19 mouse cellular contexts compared by ENCODE assay signal in genomic region chr11:107955191-107956062, GRCm38 (mm10). TPM values are rescaled to one million over a fixed set of nuclear protein-coding genes. Genes with fewer than 3 reads are reported as not detected.
DNase-seq lines count a peak whose midpoint lies in the region; ATAC-seq and TF ChIP-seq lines count a peak whose summit lies in the region.
"Had no signal": no experiment of that assay in that cellular context is flagged by ENCODE, and none has a peak within 500 bp of the region (broad histone marks: within the 10 kb centered on the region; RNA-seq: fewer than 3 reads in every experiment).

No protein-coding gene starts in this region.

- TF ChIP-seq CTCF in brain, embryonic 14.5 days (IDR thresholded peaks at IDR 0.05; ENCODE audit: borderline replicate concordance, extremely low read depth, insufficient read depth, insufficient read length) = no peak

- TF ChIP-seq POLR2A in brain, embryonic 14.5 days (IDR thresholded peaks at IDR 0.05; ENCODE audit: borderline replicate concordance, extremely low read depth, insufficient read depth, insufficient read length, poor library complexity, severe bottlenecking) = no peak

- peak; percentile 80 for DNase-seq in brain, embryonic 14.5 days (ENCODE audit: low read depth)
- no peak for DNase-seq in retina, postnatal 1 day
- DNase-seq: adrenal gland, postnatal 10 days; cerebellum, adult 11-12 months; cerebellum, adult 9-10 months; gastrocnemius, postnatal 10 days; heart, adult 18-20 months; heart, postnatal 10 days; heart, postnatal 4 days; kidney, adult 2 months had no signal

- H3K9me3 ChIP-seq in forebrain, embryonic 13.5 days (replicated peaks) = 0 out of 2 replicates have a peak, but pooled peaks cover 6% of the 10 kb centered on the region
- H3K9me3 ChIP-seq in forebrain, embryonic 12.5 days = no peaks in the 10 kb centered on the region
- no peaks in the 10 kb centered on the region for H3K9me3 ChIP-seq in hindbrain, embryonic 16.5 days (ENCODE audit: control insufficient read depth, low read length)
- peaks cover 3% of the 10 kb centered on the region; the same call in 1 of the 2 replicates for H3K9me3 ChIP-seq in hindbrain, embryonic 13.5 days
- peaks cover 6% of the 10 kb centered on the region; the same call in 1 of the 2 replicates for H3K9me3 ChIP-seq in forebrain, embryonic 16.5 days (ENCODE audit: control insufficient read depth, low read length)
- H3K9me3 ChIP-seq: kidney, embryonic 15.5 days had no signal

- H3K4me3 ChIP-seq in forebrain, embryonic 13.5 days = no peak overlapping the region
- H3K4me3 ChIP-seq in forebrain, embryonic 12.5 days (replicated peaks) = no peak overlapping the region
- H3K4me3 ChIP-seq in hindbrain, embryonic 16.5 days (ENCODE audit: low read length) = no peak overlapping the region
- H3K4me3 ChIP-seq in hindbrain, embryonic 13.5 days = no peak overlapping the region
- no peak overlapping the region for H3K4me3 ChIP-seq in forebrain, embryonic 16.5 days (replicated peaks; ENCODE audit: low read length)
- H3K4me3 ChIP-seq: embryonic facial prominence, embryonic 12.5 days; heart, embryonic 10.5 days; kidney, embryonic 15.5 days had no signal

- ATAC-seq in forebrain, embryonic 13.5 days = peak; percentile 55; the same call in 1 of the 2 replicates
- ATAC-seq in forebrain, embryonic 12.5 days (ENCODE audit: low FRiP score) = no peak
- ATAC-seq in hindbrain, embryonic 16.5 days = peak; percentile 37; the same call in 1 of the 2 replicates
- no peak for ATAC-seq in hindbrain, embryonic 13.5 days (ENCODE audit: low FRiP score)
- peak; percentile 43; the same call in 1 of the 2 replicates for ATAC-seq in forebrain, embryonic 16.5 days
- ATAC-seq: intestine, embryonic 16.5 days had no signal

- peak overlapping the region; percentile 46 for H3K27ac ChIP-seq in forebrain, embryonic 13.5 days
- no peak overlapping the region for H3K27ac ChIP-seq in forebrain, embryonic 12.5 days
- H3K27ac ChIP-seq in hindbrain, embryonic 16.5 days (ENCODE audit: low read depth, low read length) = no peak overlapping the region
- H3K27ac ChIP-seq in hindbrain, embryonic 13.5 days = no peak overlapping the region
- H3K27ac ChIP-seq in forebrain, embryonic 16.5 days (ENCODE audit: low read length) = 0 out of 2 replicates have a peak overlapping the region, but pooled peaks have one; percentile 20
- H3K27ac ChIP-seq: embryonic facial prominence, embryonic 12.5 days; heart, embryonic 10.5 days; kidney, embryonic 15.5 days had no signal

- H3K4me1 ChIP-seq in forebrain, embryonic 13.5 days = peaks cover 24% of the 10 kb centered on the region; the same call in 1 of the 2 replicates
- H3K4me1 ChIP-seq in forebrain, embryonic 12.5 days = peaks cover 6% of the 10 kb centered on the region; the same call in 1 of the 2 replicates
- peaks cover 3% of the 10 kb centered on the region for H3K4me1 ChIP-seq in hindbrain, embryonic 16.5 days (ENCODE audit: control insufficient read depth, insufficient read depth, low read depth, low read length)
- peaks cover 25% of the 10 kb centered on the region for H3K4me1 ChIP-seq in hindbrain, embryonic 13.5 days (replicated peaks)
- peaks cover 29% of the 10 kb centered on the region for H3K4me1 ChIP-seq in forebrain, embryonic 16.5 days (replicated peaks; ENCODE audit: control insufficient read depth, insufficient read depth, low read length)
- H3K4me1 ChIP-seq: embryonic facial prominence, embryonic 12.5 days had no signal

- WGBS in forebrain, embryonic 13.5 days = 73% methylated on average over 10 of the region's 10 CpGs
- 88% methylated on average over 10 of the region's 10 CpGs for WGBS in forebrain, embryonic 12.5 days
- WGBS in hindbrain, embryonic 16.5 days = 68% methylated on average over 10 of the region's 10 CpGs
- WGBS in hindbrain, embryonic 13.5 days = 86% methylated on average over 10 of the region's 10 CpGs
- 54% methylated on average over 10 of the region's 10 CpGs for WGBS in forebrain, embryonic 16.5 days

- H3K27me3 ChIP-seq in forebrain, embryonic 13.5 days = no peaks in the 10 kb centered on the region
- no peaks in the 10 kb centered on the region for H3K27me3 ChIP-seq in forebrain, embryonic 12.5 days
- no peaks in the 10 kb centered on the region for H3K27me3 ChIP-seq in hindbrain, embryonic 16.5 days (replicated peaks; ENCODE audit: control insufficient read depth, insufficient read depth, low read length)
- H3K27me3 ChIP-seq in hindbrain, embryonic 13.5 days = no peaks in the 10 kb centered on the region
- H3K27me3 ChIP-seq in forebrain, embryonic 16.5 days (replicated peaks; ENCODE audit: control insufficient read depth, insufficient read depth, low read length) = no peaks in the 10 kb centered on the region
- H3K27me3 ChIP-seq: embryonic facial prominence, embryonic 12.5 days; kidney, embryonic 15.5 days had no signal

- no peak overlapping the region for H3K9ac ChIP-seq in forebrain, embryonic 13.5 days
- no peak overlapping the region for H3K9ac ChIP-seq in forebrain, embryonic 12.5 days
- no peak overlapping the region for H3K9ac ChIP-seq in hindbrain, embryonic 16.5 days (ENCODE audit: low read depth, low read length)
- H3K9ac ChIP-seq in hindbrain, embryonic 13.5 days = no peak overlapping the region
- no peak overlapping the region for H3K9ac ChIP-seq in forebrain, embryonic 16.5 days (replicated peaks; ENCODE audit: low read depth, low read length)
- H3K9ac ChIP-seq: embryonic facial prominence, embryonic 12.5 days; kidney, embryonic 15.5 days had no signal

- peaks cover 11% of the 10 kb centered on the region; the same call in 1 of the 2 replicates for H3K36me3 ChIP-seq in forebrain, embryonic 13.5 days (ENCODE audit: poor library complexity, severe bottlenecking)
- H3K36me3 ChIP-seq in forebrain, embryonic 12.5 days (replicated peaks) = no peaks in the 10 kb centered on the region
- peaks cover 9% of the 10 kb centered on the region for H3K36me3 ChIP-seq in hindbrain, embryonic 16.5 days (ENCODE audit: control insufficient read depth, insufficient read depth, low read length)
- H3K36me3 ChIP-seq in hindbrain, embryonic 13.5 days = peaks cover 23% of the 10 kb centered on the region; the same call in 1 of the 2 replicates
- H3K36me3 ChIP-seq in forebrain, embryonic 16.5 days (ENCODE audit: control insufficient read depth, insufficient read depth) = peaks cover 2% of the 10 kb centered on the region; the same call in 1 of the 2 replicates

- no peak overlapping the region for H3K4me2 ChIP-seq in forebrain, embryonic 13.5 days
- no peak overlapping the region for H3K4me2 ChIP-seq in forebrain, embryonic 12.5 days
- no peak overlapping the region for H3K4me2 ChIP-seq in hindbrain, embryonic 16.5 days (ENCODE audit: low read length)
- H3K4me2 ChIP-seq in hindbrain, embryonic 13.5 days = no peak overlapping the region
- no peak overlapping the region for H3K4me2 ChIP-seq in forebrain, embryonic 16.5 days (ENCODE audit: low read length)
- H3K4me2 ChIP-seq: embryonic facial prominence, embryonic 12.5 days; kidney, embryonic 15.5 days had no signal

RNA-seq across cellular contexts. Expression of gene Cacng5, which starts 40.6 kb away (rescaled TPM):
- polyA plus RNA-seq in forebrain, embryonic 13.5 days (2015; fragmentation: Nextera tagmentation; extraction: Ambion mirVana) = 1.4 and 2.2 TPM in 2 replicates
- 1.0 and 1.3 TPM in 2 replicates for polyA plus RNA-seq in forebrain, embryonic 12.5 days (2016; fragmentation: Nextera tagmentation; extraction: Ambion mirVana)
- 13.3 and 14.3 TPM in 2 replicates for polyA plus RNA-seq in hindbrain, embryonic 16.5 days (2015; fragmentation: Nextera tagmentation; extraction: Ambion mirVana)
- 4.7 and 5.8 TPM in 2 replicates for polyA plus RNA-seq in hindbrain, embryonic 13.5 days (2015; fragmentation: Nextera tagmentation; extraction: Ambion mirVana)
- 3.9 and 5.4 TPM in 2 replicates for polyA plus RNA-seq in brain, embryonic 14.5 days (2012; rRNA removed)
- 8.0 and 9.0 TPM in 2 replicates for polyA plus RNA-seq in forebrain, embryonic 16.5 days (2015; fragmentation: Nextera tagmentation; extraction: Ambion mirVana)

Comparison
In these comparisons a context has a peak if more than half of its experiments do, and no peak if none do; other contexts are left out.
1. ATAC-seq: peak in forebrain, embryonic 13.5 days (single experiment), hindbrain, embryonic 16.5 days (single experiment) and forebrain, embryonic 16.5 days (single experiment); none in forebrain, embryonic 12.5 days (single experiment) and hindbrain, embryonic 13.5 days (single experiment).
2. H3K27ac ChIP-seq: peak in forebrain, embryonic 13.5 days (single experiment) and forebrain, embryonic 16.5 days (single experiment); none in forebrain, embryonic 12.5 days (single experiment), hindbrain, embryonic 16.5 days (single experiment) and hindbrain, embryonic 13.5 days (single experiment).